Mouse (Mus musculus) cerebellum, adult 11 months (tissue): ENCODE measurements around the gene Gm10382.
"Not testable (repeated sequence)": the region's sequence is repeated elsewhere in the genome, so short reads cannot be mapped to it uniquely, and the experiment has no call there.

ENCODE experiments used
- DNase-seq: peaks from one replicate; pipeline ENCODE4 v3.0.0; 2022

Gm10382 gene

GRCm38 (mm10) chr5:125370950-125371693 lies 18.0 kb upstream of the Gm10382 start:
- no peak for DNase-seq

GRCm38 (mm10) chr5:125372027-125372426 lies 17.1 kb upstream of the Gm10382 start:
- no peak for DNase-seq

GRCm38 (mm10) chr5:125375871-125376270 lies 13.3 kb upstream of the Gm10382 start:
- DNase-seq = no peak

GRCm38 (mm10) chr5:125377214-125377613 lies 11.9 kb upstream of the Gm10382 start:
- no peak for DNase-seq

- no peak for DNase-seq
Observed at GRCm38 (mm10) chr5:125378919-125379318, 10.2 kb upstream of the Gm10382 start.

GRCm38 (mm10) chr5:125381954-125382672 lies 7.0 kb upstream of the Gm10382 start:
- no peak for DNase-seq

GRCm38 (mm10) chr5:125382673-125383558 lies 6.2 kb upstream of the Gm10382 start:
- DNase-seq = peak; percentile 61

GRCm38 (mm10) chr5:125383637-125384420 lies 5.3 kb upstream of the Gm10382 start:
- no peak for DNase-seq

GRCm38 (mm10) chr5:125384512-125385214 lies 4.5 kb upstream of the Gm10382 start:
- DNase-seq = no peak

GRCm38 (mm10) chr5:125385215-125385940 lies 3.7 kb upstream of the Gm10382 start:
- DNase-seq = no peak

- DNase-seq = not testable (repeated sequence)
Observed at GRCm38 (mm10) chr5:125387295-125387694, 1.8 kb upstream of the Gm10382 start.

GRCm38 (mm10) chr5:125388358-125389092 lies 597 bp upstream of the Gm10382 start:
- DNase-seq = no peak

GRCm38 (mm10) chr5:125389579-125390441 lies 688 bp downstream of the Gm10382 start, which contains the start of gene Ubc:
Gene Ubc, minus strand, starts transcription at chr5:125390202.
- DNase-seq = peak; percentile 83

- DNase-seq = no peak
Observed at GRCm38 (mm10) chr5:125390906-125391477, 1.9 kb downstream of the Gm10382 start.

GRCm38 (mm10) chr5:125391609-125392008 lies 2.5 kb downstream of the Gm10382 start:
- peak; percentile 59 for DNase-seq

- DNase-seq = not testable (repeated sequence)
Observed at GRCm38 (mm10) chr5:125392176-125392575, 3.1 kb downstream of the Gm10382 start.

- no peak for DNase-seq
Observed at GRCm38 (mm10) chr5:125392618-125392976, 3.5 kb downstream of the Gm10382 start.

GRCm38 (mm10) chr5:125392977-125393621 lies 4.0 kb downstream of the Gm10382 start:
- peak; percentile 92 for DNase-seq
